Mouse (Mus musculus) lung, embryonic 16.5 days (tissue): ENCODE measurements around the gene Mb. TPM values are rescaled to one million over a fixed set of nuclear protein-coding genes. Genes with fewer than 3 reads are reported as not detected.

Experiments
- ATAC-seq: fragments of 200-750 bp; cut with Nextera tagmentation; 2 replicates; pipeline ENCODE4 v1.8.0; 2017; ENCODE audit warnings: low read depth, mild to moderate bottlenecking, moderate library complexity
- H3K27ac ChIP-seq: fragments of 300-500 bp; sonication (generic); 2 replicates; pipeline ENCODE4 v1.5.1; 2014; ENCODE audit warnings: mild to moderate bottlenecking, control low read depth, low read length
- H3K27me3 ChIP-seq: fragments of 300-500 bp; sonication (generic); 2 replicates; pipeline ENCODE4 v1.6.1; 2014; ENCODE audit warnings: low read depth, low read length, mixed read lengths; ENCODE audit not compliant: control insufficient read depth, insufficient read depth
- H3K36me3 ChIP-seq: fragments of 300-500 bp; sonication (generic); 2 replicates; pipeline ENCODE4 v1.6.1; 2014; ENCODE audit warnings: low read length; ENCODE audit not compliant: control insufficient read depth, insufficient read depth
- H3K4me1 ChIP-seq: fragments of 300-500 bp; sonication (generic); replicated peaks from 2 replicates; pipeline ENCODE4 v1.6.1; 2014; ENCODE audit warnings: low read length, mixed read lengths; ENCODE audit not compliant: control insufficient read depth, insufficient read depth
- H3K4me2 ChIP-seq: fragments of 300-500 bp; sonication (generic); 2 replicates; pipeline ENCODE4 v1.6.1; 2014; ENCODE audit warnings: low read depth, low read length, control low read depth
- H3K4me3 ChIP-seq: fragments of 300-500 bp; sonication (generic); 2 replicates; pipeline ENCODE4 v1.5.1; 2014; ENCODE audit warnings: mild to moderate bottlenecking, low read length, control low read depth
- H3K9ac ChIP-seq: fragments of 300-500 bp; sonication (generic); 2 replicates; pipeline ENCODE4 v1.6.1; 2014; ENCODE audit warnings: low read length, control low read depth
- H3K9me3 ChIP-seq: fragments of 300-500 bp; sonication (generic); 2 replicates; pipeline ENCODE4 v1.6.1; 2016; ENCODE audit warnings: low read length; ENCODE audit not compliant: control insufficient read depth
- WGBS: fragments of 180-500 bp; shearing (Covaris S2); extraction: QIAGEN DNeasy Blood & Tissue Kit; methylation state at CpG from one replicate; pipeline ENCODE4 v1.1.7; 2014; 5-methylcytosine and 5-hydroxymethylcytosine counted together
- polyA plus RNA-seq: library from polyadenylated mRNA; unstranded; fragments of >200 nt; fragmentation: Nextera tagmentation; extraction: Ambion mirVana; gene quantifications from 2 replicates; pipeline ENCODE4 v1.2.1, GENCODE M21; 2015

Mb gene
- 1.6 and 2.4 TPM in 2 replicates for polyA plus RNA-seq

GRCm38 (mm10) chr15:77050570-77050969 is at the start of gene Mb:
Mb (minus strand) TSS chr15:77050670.
- no peak within 1 kb of the TSS for H3K9ac ChIP-seq
- no peak within 1 kb of the TSS for H3K4me2 ChIP-seq
- no peak within 1 kb of the TSS for H3K4me3 ChIP-seq
- ATAC-seq, result no peak
- WGBS, result 89% methylated on average over 10 of the region's 10 CpGs
- H3K36me3 ChIP-seq, result no peaks in the 10 kb centered on the region
- H3K27me3 ChIP-seq, result no peaks in the 10 kb centered on the region
- H3K4me1 ChIP-seq, result no peaks in the 10 kb centered on the region; the same call in 1 of the 2 replicates
- H3K27ac ChIP-seq, result no peak within 1 kb of the TSS
- H3K9me3 ChIP-seq, result no peaks in the 10 kb centered on the region

GRCm38 (mm10) chr15:77099756-77100155 is 49.3 kb upstream of the Mb start:
- Histone ChIP-seq H3K27ac (no peak overlapping the region), H3K36me3 (peaks cover 27% of the 10 kb centered on the region), H3K27me3 (no peaks in the 10 kb centered on the region), H3K4me2 (no peak overlapping the region), H3K4me3 (no peak overlapping the region), H3K9me3 (no peaks in the 10 kb centered on the region), H3K9ac (no peak overlapping the region), H3K4me1 (peaks cover 2% of the 10 kb centered on the region)
- 48% methylated on average over 3 of the region's 3 CpGs for WGBS
- ATAC-seq, result no peak

- WGBS, result 88% methylated on average over 6 of the region's 6 CpGs
- no peak overlapping the region for H3K9ac ChIP-seq
- no peaks in the 10 kb centered on the region for H3K4me1 ChIP-seq
- no peak overlapping the region for H3K27ac ChIP-seq
- H3K9me3 ChIP-seq, result no peaks in the 10 kb centered on the region
- H3K36me3 ChIP-seq, result peaks cover 29% of the 10 kb centered on the region
- no peak for ATAC-seq
- no peak overlapping the region for H3K4me3 ChIP-seq
- H3K27me3 ChIP-seq, result no peaks in the 10 kb centered on the region
- H3K4me2 ChIP-seq, result no peak overlapping the region
Measured at GRCm38 (mm10) chr15:77097358-77097757, 46.9 kb upstream of the Mb start.

- 94% methylated on average over 1 of the region's 1 CpGs for WGBS
Measured at GRCm38 (mm10) chr15:77095216-77095615, 44.7 kb upstream of the Mb start.

GRCm38 (mm10) chr15:77094431-77094830 is 44.0 kb upstream of the Mb start:
- Histone ChIP-seq H3K27ac (no peak overlapping the region), H3K4me2 (no peak overlapping the region), H3K9ac (no peak overlapping the region), H3K4me3 (no peak overlapping the region), H3K36me3 (peaks cover 22% of the 10 kb centered on the region), H3K4me1 (no peaks in the 10 kb centered on the region), H3K27me3 (no peaks in the 10 kb centered on the region), H3K9me3 (no peaks in the 10 kb centered on the region)
- no peak for ATAC-seq
- WGBS, result 89% methylated on average over 13 of the region's 13 CpGs

More at GRCm38 (mm10) chr15:77095216-77095615, 44.7 kb upstream of the Mb start:
- Histone ChIP-seq H3K4me1 (no peaks in the 10 kb centered on the region), H3K9ac (no peak overlapping the region), H3K27me3 (no peaks in the 10 kb centered on the region), H3K4me2 (no peak overlapping the region), H3K9me3 (no peaks in the 10 kb centered on the region), H3K4me3 (no peak overlapping the region), H3K36me3 (peaks cover 23% of the 10 kb centered on the region), H3K27ac (no peak overlapping the region)
- no peak for ATAC-seq

GRCm38 (mm10) chr15:77091394-77091793 is 40.9 kb upstream of the Mb start:
- H3K9me3 ChIP-seq, result no peaks in the 10 kb centered on the region
- 83% methylated on average over 4 of the region's 4 CpGs for WGBS
- H3K27me3 ChIP-seq, result no peaks in the 10 kb centered on the region
- no peak overlapping the region for H3K4me3 ChIP-seq
- no peak for ATAC-seq
- no peak overlapping the region for H3K27ac ChIP-seq
- H3K9ac ChIP-seq, result no peak overlapping the region
- peaks cover 16% of the 10 kb centered on the region for H3K36me3 ChIP-seq
- H3K4me2 ChIP-seq, result no peak overlapping the region
- H3K4me1 ChIP-seq, result no peaks in the 10 kb centered on the region

GRCm38 (mm10) chr15:77090531-77090930 is 40.1 kb upstream of the Mb start:
- H3K4me1 ChIP-seq, result no peaks in the 10 kb centered on the region
- H3K4me3 ChIP-seq, result no peak overlapping the region
- no peak overlapping the region for H3K9ac ChIP-seq
- no peak for ATAC-seq
- H3K27me3 ChIP-seq, result no peaks in the 10 kb centered on the region
- H3K9me3 ChIP-seq, result no peaks in the 10 kb centered on the region
- WGBS, result 85% methylated on average over 5 of the region's 5 CpGs
- H3K36me3 ChIP-seq, result peaks cover 12% of the 10 kb centered on the region; the same call in 1 of the 2 replicates
- no peak overlapping the region for H3K27ac ChIP-seq
- no peak overlapping the region for H3K4me2 ChIP-seq

GRCm38 (mm10) chr15:77089249-77089648 is 38.8 kb upstream of the Mb start:
- no peak overlapping the region for H3K27ac ChIP-seq
- H3K36me3 ChIP-seq, result peaks cover 14% of the 10 kb centered on the region; the same call in 1 of the 2 replicates
- ATAC-seq, result no peak
- H3K4me2 ChIP-seq, result no peak overlapping the region
- 68% methylated on average over 11 of the region's 11 CpGs for WGBS
- H3K4me1 ChIP-seq, result no peaks in the 10 kb centered on the region
- no peak overlapping the region for H3K9ac ChIP-seq
- H3K4me3 ChIP-seq, result no peak overlapping the region
- H3K27me3 ChIP-seq, result no peaks in the 10 kb centered on the region
- H3K9me3 ChIP-seq, result no peaks in the 10 kb centered on the region

- WGBS, result 61% methylated on average over 1 of the region's 1 CpGs
- ATAC-seq, result no peak
- no peak overlapping the region for H3K4me3 ChIP-seq
- H3K36me3 ChIP-seq, result peaks cover 16% of the 10 kb centered on the region; the same call in 1 of the 2 replicates
- no peaks in the 10 kb centered on the region for H3K9me3 ChIP-seq
- no peak overlapping the region for H3K4me2 ChIP-seq
- no peaks in the 10 kb centered on the region for H3K27me3 ChIP-seq
- H3K9ac ChIP-seq, result no peak overlapping the region
- H3K4me1 ChIP-seq, result no peaks in the 10 kb centered on the region
- no peak overlapping the region for H3K27ac ChIP-seq
Measured at GRCm38 (mm10) chr15:77086488-77086887, 36.0 kb upstream of the Mb start.

- Histone ChIP-seq H3K4me3 (no peak overlapping the region), H3K9ac (no peak overlapping the region), H3K36me3 (peaks cover 13% of the 10 kb centered on the region; the same call in 1 of the 2 replicates), H3K4me1 (no peaks in the 10 kb centered on the region), H3K27me3 (no peaks in the 10 kb centered on the region), H3K9me3 (no peaks in the 10 kb centered on the region), H3K4me2 (no peak overlapping the region), H3K27ac (no peak overlapping the region)
- ATAC-seq, result no peak
- 84% methylated on average over 7 of the region's 7 CpGs for WGBS
Measured at GRCm38 (mm10) chr15:77085818-77086217, 35.3 kb upstream of the Mb start.
